In genomic region chr2:26205761-26206160, GRCm38 (mm10) we compare ENCODE assay signal across 30 mouse cellular contexts. TPM values are rescaled to one million over a fixed set of nuclear protein-coding genes. Genes with fewer than 3 reads are reported as not detected.
DNase-seq lines count a peak whose midpoint lies in the region; ATAC-seq and TF ChIP-seq lines count a peak whose summit lies in the region.
"Had no signal": no experiment of that assay in that cellular context is flagged by ENCODE, and none has a peak within 500 bp of the region (broad histone marks: within the 10 kb centered on the region; RNA-seq: fewer than 3 reads in every experiment).

No protein-coding gene starts in this region.

- H3K27ac ChIP-seq in heart, embryonic 10.5 days = no peak overlapping the region
- no peak overlapping the region for H3K27ac ChIP-seq in heart, adult 2 months
- H3K27ac ChIP-seq in midbrain, embryonic 11.5 days (ENCODE audit: low read depth, low read length) = no peak overlapping the region
- no peak overlapping the region for H3K27ac ChIP-seq in midbrain, embryonic 16.5 days (ENCODE audit: low read length)
- H3K27ac ChIP-seq in neural tube, embryonic 12.5 days = no peak overlapping the region
- H3K27ac ChIP-seq: embryonic facial prominence, embryonic 13.5 days; gastrocnemius, adult 2 months; heart, embryonic 13.5 days; kidney, embryonic 15.5 days; left cerebral cortex, adult 2 months; limb, embryonic 13.5 days; lung, embryonic 15.5 days had no signal

- no peaks in the 10 kb centered on the region for H3K9me3 ChIP-seq in heart, embryonic 10.5 days
- H3K9me3 ChIP-seq in midbrain, embryonic 11.5 days (ENCODE audit: control insufficient read depth, low read length) = no peaks in the 10 kb centered on the region
- H3K9me3 ChIP-seq in midbrain, embryonic 16.5 days (replicated peaks; ENCODE audit: control insufficient read depth, low read length, poor library complexity, severe bottlenecking) = no peaks in the 10 kb centered on the region
- H3K9me3 ChIP-seq in neural tube, embryonic 12.5 days = no peaks in the 10 kb centered on the region
- H3K9me3 ChIP-seq: embryonic facial prominence, embryonic 13.5 days; heart, embryonic 13.5 days; kidney, embryonic 15.5 days; limb, embryonic 13.5 days; lung, embryonic 15.5 days had no signal

- no peak overlapping the region for H3K4me2 ChIP-seq in midbrain, embryonic 11.5 days
- no peak overlapping the region for H3K4me2 ChIP-seq in midbrain, embryonic 16.5 days (ENCODE audit: low read length)
- H3K4me2 ChIP-seq in neural tube, embryonic 12.5 days (replicated peaks) = peak overlapping the region; percentile 51; the same call in 1 of the 2 replicates
- H3K4me2 ChIP-seq: heart, embryonic 13.5 days; liver, embryonic 11.5 days; lung, embryonic 15.5 days had no signal

- 0 out of 2 replicates have a peak overlapping the region, but pooled peaks have one; percentile 40 for H3K4me3 ChIP-seq in heart, embryonic 10.5 days
- no peak overlapping the region for H3K4me3 ChIP-seq in heart, adult 2 months
- 0 out of 2 replicates have a peak overlapping the region, but pooled peaks have one; percentile 19 for H3K4me3 ChIP-seq in midbrain, embryonic 11.5 days (ENCODE audit: low read depth, low read length)
- no peak overlapping the region for H3K4me3 ChIP-seq in midbrain, embryonic 16.5 days (ENCODE audit: low read depth, low read length)
- peak overlapping the region; percentile 18 for H3K4me3 ChIP-seq in neural tube, embryonic 12.5 days
- H3K4me3 ChIP-seq: gastrocnemius, adult 2 months; left cerebral cortex, adult 2 months had no signal

- TF ChIP-seq CTCF in heart, adult 2 months (IDR thresholded peaks at IDR 0.05) = no peak
- no peak for TF ChIP-seq CTCF in brain, embryonic 14.5 days (IDR thresholded peaks at IDR 0.05; ENCODE audit: borderline replicate concordance, extremely low read depth, insufficient read depth, insufficient read length)

- intact Hi-C loops in heart, adult 2 months (cut with DNase I) = no loop called here

- TF ChIP-seq EP300 in heart, adult 2 months (IDR thresholded peaks at IDR 0.05; ENCODE audit: insufficient read depth, low read depth, low read length) = no peak

- H3K79me2 ChIP-seq in heart, adult 2 months (replicated peaks; ENCODE audit: control insufficient read depth, insufficient read depth, low read length) = no peaks in the 10 kb centered on the region

- peaks cover 38% of the 10 kb centered on the region for H3K4me1 ChIP-seq in heart, embryonic 10.5 days
- no peaks in the 10 kb centered on the region for H3K4me1 ChIP-seq in heart, adult 2 months (ENCODE audit: control insufficient read depth, insufficient read depth, low read length)
- H3K4me1 ChIP-seq in midbrain, embryonic 11.5 days (ENCODE audit: control insufficient read depth, insufficient read depth, low read length) = peaks cover 10% of the 10 kb centered on the region
- H3K4me1 ChIP-seq in midbrain, embryonic 16.5 days (ENCODE audit: control insufficient read depth, insufficient read depth, low read length) = peaks cover 15% of the 10 kb centered on the region
- peaks cover 34% of the 10 kb centered on the region for H3K4me1 ChIP-seq in neural tube, embryonic 12.5 days

- no peak overlapping the region for H3K9ac ChIP-seq in heart, adult 2 months (ENCODE audit: low read depth, low read length)
- no peak overlapping the region for H3K9ac ChIP-seq in midbrain, embryonic 11.5 days (ENCODE audit: low read length)
- H3K9ac ChIP-seq in midbrain, embryonic 16.5 days (ENCODE audit: low read depth, low read length) = no peak overlapping the region
- H3K9ac ChIP-seq in neural tube, embryonic 12.5 days = 0 out of 2 replicates have a peak overlapping the region, but pooled peaks have one; percentile 6
- H3K9ac ChIP-seq: embryonic facial prominence, embryonic 13.5 days; heart, embryonic 13.5 days; kidney, embryonic 15.5 days; limb, embryonic 13.5 days; lung, embryonic 15.5 days had no signal

- TF ChIP-seq POLR2A in heart, adult 2 months (IDR thresholded peaks at IDR 0.05; ENCODE audit: insufficient read depth, low read depth, low read length) = no peak
- TF ChIP-seq POLR2A in brain, embryonic 14.5 days (IDR thresholded peaks at IDR 0.05; ENCODE audit: borderline replicate concordance, extremely low read depth, insufficient read depth, insufficient read length, poor library complexity, severe bottlenecking) = no peak

- no peak for DNase-seq in heart, embryonic 10.5 days (ENCODE audit: low spot score)
- DNase-seq in heart, adult 2 months = no peak
- peak; percentile 93 for DNase-seq in midbrain, embryonic 11.5 days (ENCODE audit: low spot score, missing footprints)
- DNase-seq in brain, embryonic 14.5 days (ENCODE audit: low read depth) = peak; percentile 10
- DNase-seq in right cerebral cortex, postnatal 25 days = no peak
- DNase-seq: cerebellum, adult 8-10 months; cerebellum, postnatal 36 days; gastrocnemius, postnatal 36 days; kidney, adult 18-20 months had no signal

- no peak for ATAC-seq in midbrain, embryonic 11.5 days (ENCODE audit: low FRiP score)
- ATAC-seq in midbrain, embryonic 16.5 days = no peak
- ATAC-seq in neural tube, embryonic 12.5 days (ENCODE audit: low FRiP score, low read depth) = no peak
- ATAC-seq: activated CD4-positive, CD25-positive, alpha-beta regulatory T cell, adult 4 months had no signal

- H3K36me3 ChIP-seq in heart, embryonic 10.5 days = peaks cover 15% of the 10 kb centered on the region
- H3K36me3 ChIP-seq in heart, adult 2 months (ENCODE audit: control insufficient read depth, insufficient read depth, low read length) = no peaks in the 10 kb centered on the region
- peaks cover 5% of the 10 kb centered on the region; the same call in 1 of the 2 replicates for H3K36me3 ChIP-seq in midbrain, embryonic 11.5 days (ENCODE audit: control insufficient read depth, insufficient read depth, low read length)
- H3K36me3 ChIP-seq in midbrain, embryonic 16.5 days (ENCODE audit: control insufficient read depth, insufficient read depth, low read length) = peaks cover 7% of the 10 kb centered on the region
- peaks cover 10% of the 10 kb centered on the region for H3K36me3 ChIP-seq in neural tube, embryonic 12.5 days

- WGBS in heart, embryonic 10.5 days = 15% methylated on average over 10 of the region's 10 CpGs
- WGBS in heart, adult 2 months = 22% methylated on average over 10 of the region's 10 CpGs
- WGBS in midbrain, embryonic 11.5 days = 10% methylated on average over 10 of the region's 10 CpGs
- 15% methylated on average over 10 of the region's 10 CpGs for WGBS in midbrain, embryonic 16.5 days
- 9% methylated on average over 10 of the region's 10 CpGs for WGBS in neural tube, embryonic 12.5 days

- H3K27me3 ChIP-seq in heart, embryonic 10.5 days (ENCODE audit: insufficient read depth, poor library complexity, severe bottlenecking) = peaks cover 86% of the 10 kb centered on the region
- peaks cover 23% of the 10 kb centered on the region for H3K27me3 ChIP-seq in heart, adult 2 months (ENCODE audit: control insufficient read depth, insufficient read depth, low read length)
- H3K27me3 ChIP-seq in midbrain, embryonic 11.5 days (ENCODE audit: control insufficient read depth, insufficient read depth, low read length) = peaks cover 77% of the 10 kb centered on the region
- peaks cover 73% of the 10 kb centered on the region for H3K27me3 ChIP-seq in midbrain, embryonic 16.5 days (ENCODE audit: control insufficient read depth, insufficient read depth, low read depth, low read length)
- H3K27me3 ChIP-seq in neural tube, embryonic 12.5 days (replicated peaks) = peaks cover 78% of the 10 kb centered on the region

RNA-seq across cellular contexts. Expression of gene Lhx3, which starts 2.3 kb away (rescaled TPM):
- polyA plus RNA-seq in heart, embryonic 10.5 days (2016; fragmentation: Nextera tagmentation; extraction: Ambion mirVana) = 0.09 and 0.48 TPM in 2 replicates
- not detected for total RNA-seq in heart, adult 2 months (2021)
- polyA plus RNA-seq in heart, adult 2 months (2012; rRNA removed) = not detected in 2 replicates
- 0.10 and 0.30 TPM in 2 replicates for polyA plus RNA-seq in midbrain, embryonic 11.5 days (2014; fragmentation: Nextera tagmentation; extraction: Ambion mirVana)
- polyA plus RNA-seq in midbrain, embryonic 16.5 days (2015; fragmentation: Nextera tagmentation; extraction: Ambion mirVana) = not detected in 2 replicates
- 1.6 and 3.3 TPM in 2 replicates for polyA plus RNA-seq in brain, embryonic 14.5 days (2012; rRNA removed)
- polyA plus RNA-seq in neural tube, embryonic 12.5 days (2016; fragmentation: Nextera tagmentation; extraction: Ambion mirVana) = 16.8 and 24.2 TPM in 2 replicates
- total RNA-seq: gastrocnemius, adult 2 months; gastrocnemius, postnatal 36 days; heart, adult 18-20 months; heart, postnatal 10 days; hematopoietic stem cell, adult 5-6 weeks; layer of hippocampus, postnatal 14 days; megakaryocyte progenitor cell, adult 5-6 weeks; monocyte, adult 5-6 weeks had no signal
- polyA plus RNA-seq: activated CD4-positive, CD25-positive, alpha-beta regulatory T cell, adult 4 months; forebrain, embryonic 14.5 days; intestine, embryonic 14.5 days; kidney, embryonic 15.5 days; limb, embryonic 13.5 days; liver, embryonic 11.5 days; liver, embryonic 16.5 days; lung, embryonic 15.5 days; stomach, embryonic 14.5 days had no signal

RNA-seq across cellular contexts. Expression of gene Qsox2, which starts 31.6 kb away (rescaled TPM):
- 16.5 and 18.8 TPM in 2 replicates for polyA plus RNA-seq in heart, embryonic 10.5 days (2016; fragmentation: Nextera tagmentation; extraction: Ambion mirVana)
- total RNA-seq in heart, adult 2 months (2021) = 10 to 100 TPM; 17.3 to 22.2 TPM
- polyA plus RNA-seq in heart, adult 2 months (2012; rRNA removed) = 11.1 and 18.1 TPM in 2 replicates
- polyA plus RNA-seq in midbrain, embryonic 11.5 days (2014; fragmentation: Nextera tagmentation; extraction: Ambion mirVana) = 18.2 and 18.4 TPM in 2 replicates
- 17.2 and 18.4 TPM in 2 replicates for polyA plus RNA-seq in midbrain, embryonic 16.5 days (2015; fragmentation: Nextera tagmentation; extraction: Ambion mirVana)
- 19.1 and 20.1 TPM in 2 replicates for polyA plus RNA-seq in brain, embryonic 14.5 days (2012; rRNA removed)
- 18.4 and 20.6 TPM in 2 replicates for polyA plus RNA-seq in neural tube, embryonic 12.5 days (2016; fragmentation: Nextera tagmentation; extraction: Ambion mirVana)

Comparison
In these comparisons a context has a peak if more than half of its experiments do, and no peak if none do; other contexts are left out.
1. H3K4me3 ChIP-seq: peak in heart, embryonic 10.5 days (single experiment), midbrain, embryonic 11.5 days (single experiment) and neural tube, embryonic 12.5 days (single experiment); none in heart, adult 2 months (single experiment) and midbrain, embryonic 16.5 days (single experiment).
2. DNase-seq: peak in midbrain, embryonic 11.5 days (single experiment) and brain, embryonic 14.5 days (single experiment); none in heart, embryonic 10.5 days (single experiment), heart, adult 2 months (0 of 2) and right cerebral cortex, postnatal 25 days (single experiment).